Mouse (Mus musculus) testis, adult 2 months (tissue): ENCODE data around the gene Fbxo11. TPM values are rescaled to one million over a fixed set of nuclear protein-coding genes. Genes with fewer than 3 reads are reported as not detected.
"Not testable (repeated sequence)": the region's sequence is repeated elsewhere in the genome, so short reads cannot be mapped to it uniquely, and the experiment has no call there.

Experiments
- H3K27ac ChIP-seq: fragments of 200-500 bp; 2 replicates; pipeline ENCODE4 v1.5.1; 2012; ENCODE audit warnings: low read depth, low read length; ENCODE audit not compliant: control insufficient read depth, insufficient read depth
- H3K27me3 ChIP-seq: fragments of 200-500 bp; 2 replicates; pipeline ENCODE4 v1.6.1; 2012; ENCODE audit warnings: mild to moderate bottlenecking, low read length, moderate library complexity; ENCODE audit not compliant: control insufficient read depth, insufficient read depth
- H3K36me3 ChIP-seq: fragments of 200-500 bp; 2 replicates; pipeline ENCODE4 v1.6.1; 2012; ENCODE audit warnings: mild to moderate bottlenecking, low read length; ENCODE audit not compliant: control insufficient read depth, insufficient read depth
- H3K4me1 ChIP-seq: fragments of 200-500 bp; 2 replicates; pipeline ENCODE4 v1.6.1; 2012; ENCODE audit warnings: low read length; ENCODE audit not compliant: control insufficient read depth, insufficient read depth
- H3K4me3 ChIP-seq: fragments of 200-500 bp; 2 replicates; pipeline ENCODE4 v1.5.1; 2012; ENCODE audit warnings: low read depth, mild to moderate bottlenecking, low read length, moderate library complexity, mixed read lengths; ENCODE audit not compliant: control insufficient read depth
- CTCF ChIP-seq: fragments of 200-500 bp; IDR thresholded peaks from 2 replicates; pipeline ENCODE4 v1.5.1; 2012; ENCODE audit warnings: low read depth, mild to moderate bottlenecking, inconsistent platforms, low read length, moderate library complexity; ENCODE audit not compliant: control insufficient read depth, insufficient read depth, insufficient replicate concordance
- POLR2A ChIP-seq: fragments of 200-500 bp; IDR thresholded peaks from 2 replicates; pipeline ENCODE4 v1.6.1; 2012; ENCODE audit warnings: low read depth, mild to moderate bottlenecking, inconsistent platforms, low read length, moderate library complexity; ENCODE audit not compliant: control insufficient read depth
- polyA plus RNA-seq: library from polyadenylated mRNA; depleted of rRNA; stranded (reverse); fragments of >200 nt; gene quantifications from 2 replicates; pipeline ENCODE4 v1.2.3, GENCODE M21; 2012

The Fbxo11 gene
- polyA plus RNA-seq, 1 experiment, result 8.6 TPM

- Histone ChIP-seq H3K27me3 (no peaks in the 10 kb centered on the region), H3K36me3 (peaks cover 1% of the 10 kb centered on the region), H3K27ac (no peak overlapping the region), H3K4me3 (no peak overlapping the region), H3K4me1 (no peaks in the 10 kb centered on the region)
- TF ChIP-seq CTCF (no peak), POLR2A (no peak)
Measured at GRCm38 (mm10) chr17:87992154-87992553, 72.9 kb downstream of the Fbxo11 start.

GRCm38 (mm10) chr17:87987507-87987906 lies 77.6 kb downstream of the Fbxo11 start:
- H3K4me3 ChIP-seq, result no peak overlapping the region
- peaks cover 4% of the 10 kb centered on the region for H3K36me3 ChIP-seq
- H3K4me1 ChIP-seq, result no peaks in the 10 kb centered on the region
- H3K27me3 ChIP-seq, result no peaks in the 10 kb centered on the region
- no peak overlapping the region for H3K27ac ChIP-seq
- no peak for TF ChIP-seq CTCF
- no peak for TF ChIP-seq POLR2A

GRCm38 (mm10) chr17:87985916-87986315 lies 79.2 kb downstream of the Fbxo11 start:
- H3K36me3 ChIP-seq, result peaks cover 4% of the 10 kb centered on the region

GRCm38 (mm10) chr17:87984440-87985214 lies 80.5 kb downstream of the Fbxo11 start:
- Histone ChIP-seq H3K27ac (no peak overlapping the region), H3K4me3 (no peak overlapping the region), H3K36me3 (peaks cover 4% of the 10 kb centered on the region), H3K4me1 (no peaks in the 10 kb centered on the region), H3K27me3 (no peaks in the 10 kb centered on the region)
- no peak for TF ChIP-seq CTCF
- TF ChIP-seq POLR2A, result no peak

More at GRCm38 (mm10) chr17:87985916-87986315, 79.2 kb downstream of the Fbxo11 start:
- no peaks in the 10 kb centered on the region for H3K4me1 ChIP-seq
- no peak for TF ChIP-seq POLR2A
- no peak for TF ChIP-seq CTCF
- no peak overlapping the region for H3K4me3 ChIP-seq
- no peaks in the 10 kb centered on the region for H3K27me3 ChIP-seq
- H3K27ac ChIP-seq, result no peak overlapping the region

GRCm38 (mm10) chr17:87983313-87983712 lies 81.8 kb downstream of the Fbxo11 start:
- no peak for TF ChIP-seq POLR2A
- Histone ChIP-seq H3K36me3 (peaks cover 2% of the 10 kb centered on the region; the same call in 1 of the 2 replicates), H3K4me1 (no peaks in the 10 kb centered on the region), H3K4me3 (no peak overlapping the region), H3K27ac (no peak overlapping the region), H3K27me3 (no peaks in the 10 kb centered on the region)

- TF ChIP-seq CTCF (no peak), POLR2A (no peak)
- no peak overlapping the region for H3K4me3 ChIP-seq
- H3K36me3 ChIP-seq, result peaks cover 2% of the 10 kb centered on the region; the same call in 1 of the 2 replicates
- no peak overlapping the region for H3K27ac ChIP-seq
- H3K27me3 ChIP-seq, result no peaks in the 10 kb centered on the region
- no peaks in the 10 kb centered on the region for H3K4me1 ChIP-seq
Measured at GRCm38 (mm10) chr17:87982112-87982511, 83.0 kb downstream of the Fbxo11 start.

GRCm38 (mm10) chr17:87979696-87980095 lies 85.4 kb downstream of the Fbxo11 start:
- not testable (repeated sequence) for H3K27me3 ChIP-seq, H3K4me1 ChIP-seq, H3K27ac ChIP-seq, H3K36me3 ChIP-seq, H3K4me3 ChIP-seq

- H3K27ac ChIP-seq, H3K27me3 ChIP-seq, H3K36me3 ChIP-seq, H3K4me3 ChIP-seq, H3K4me1 ChIP-seq: not testable (repeated sequence)
Measured at GRCm38 (mm10) chr17:87976927-87977326, 88.2 kb downstream of the Fbxo11 start.
